Mouse (Mus musculus) forebrain, embryonic 10.5 days (tissue): ENCODE measurements around the gene Abca8a. TPM values are rescaled to one million over a fixed set of nuclear protein-coding genes. Genes with fewer than 3 reads are reported as not detected.

Experiments
- DNase-seq: peaks from one replicate; pipeline ENCODE4 v3.0.0-alpha.2; 2017; ENCODE audit warnings: low spot score; ENCODE audit errors: extremely low spot score
- H3K27ac ChIP-seq: fragments of 300-500 bp; sonication (generic); 2 replicates; pipeline ENCODE4 v1.5.1; 2016; ENCODE audit warnings: mild to moderate bottlenecking
- H3K27me3 ChIP-seq: fragments of 300-500 bp; sonication (generic); 2 replicates; pipeline ENCODE4 v1.6.1; 2016; ENCODE audit warnings: mild to moderate bottlenecking; ENCODE audit not compliant: poor library complexity, severe bottlenecking
- H3K36me3 ChIP-seq: fragments of 300-500 bp; sonication (generic); replicated peaks from 2 replicates; pipeline ENCODE4 v1.6.1; 2016; ENCODE audit warnings: mild to moderate bottlenecking, moderate library complexity
- H3K4me1 ChIP-seq: fragments of 300-500 bp; sonication (generic); 2 replicates; pipeline ENCODE4 v1.6.1; 2016
- H3K4me3 ChIP-seq: fragments of 300-500 bp; sonication (generic); 2 replicates; pipeline ENCODE4 v1.5.1; 2016; ENCODE audit warnings: mild to moderate bottlenecking, moderate library complexity
- H3K9me3 ChIP-seq: fragments of 300-500 bp; sonication (generic); 2 replicates; pipeline ENCODE4 v1.6.1; 2016; ENCODE audit warnings: mild to moderate bottlenecking, moderate library complexity
- WGBS: fragments of 180-500 bp; shearing (Covaris S2); methylation state at CpG from one replicate; pipeline ENCODE4 v1.1.7; 2016; 5-methylcytosine and 5-hydroxymethylcytosine counted together
- polyA plus RNA-seq: library from polyadenylated mRNA; unstranded; fragments of >200 nt; fragmentation: Nextera tagmentation; extraction: Ambion mirVana; gene quantifications from 2 replicates; pipeline ENCODE4 v1.2.1, GENCODE M21; 2016

Gene Abca8a
- not detected in 2 replicates for polyA plus RNA-seq

- DNase-seq: no peak
- 88% methylated on average over 5 of the region's 5 CpGs for WGBS
- Histone ChIP-seq H3K9me3 (no peaks in the 10 kb centered on the region), H3K36me3 (no peaks in the 10 kb centered on the region), H3K4me3 (no peak within 1 kb of the TSS), H3K27ac (no peak within 1 kb of the TSS), H3K4me1 (no peaks in the 10 kb centered on the region), H3K27me3 (no peaks in the 10 kb centered on the region)
These were observed at the start of gene Abca8a for GRCm38 (mm10) chr11:110095858-110096257. Gene Abca8a (minus strand): TSS chr11:110095978.

GRCm38 (mm10) chr11:110145421-110145820 is 49.6 kb upstream of the Abca8a start:
- no peaks in the 10 kb centered on the region for H3K27me3 ChIP-seq
- WGBS: 95% methylated on average over 11 of the region's 11 CpGs
- H3K27ac ChIP-seq: no peak overlapping the region
- DNase-seq: no peak
- no peaks in the 10 kb centered on the region for H3K36me3 ChIP-seq
- H3K9me3 ChIP-seq: no peaks in the 10 kb centered on the region
- H3K4me3 ChIP-seq: no peak overlapping the region
- no peaks in the 10 kb centered on the region for H3K4me1 ChIP-seq

- DNase-seq: no peak
- Histone ChIP-seq H3K4me1 (no peaks in the 10 kb centered on the region), H3K27ac (no peak overlapping the region), H3K27me3 (no peaks in the 10 kb centered on the region), H3K4me3 (no peak overlapping the region), H3K9me3 (no peaks in the 10 kb centered on the region), H3K36me3 (no peaks in the 10 kb centered on the region)
- 95% methylated on average over 5 of the region's 5 CpGs for WGBS
These were observed 35.0 kb upstream of the Abca8a start for GRCm38 (mm10) chr11:110130760-110131159.

- WGBS: 76% methylated on average over 4 of the region's 4 CpGs
- H3K9me3 ChIP-seq: no peaks in the 10 kb centered on the region
These were observed 15.4 kb upstream of the Abca8a start for GRCm38 (mm10) chr11:110111137-110111536.

GRCm38 (mm10) chr11:110101437-110101836 is 5.7 kb upstream of the Abca8a start:
- WGBS: 89% methylated on average over 7 of the region's 7 CpGs
- no peak for DNase-seq
- H3K36me3 ChIP-seq: no peaks in the 10 kb centered on the region
- no peak overlapping the region for H3K27ac ChIP-seq
- no peaks in the 10 kb centered on the region for H3K27me3 ChIP-seq
- no peaks in the 10 kb centered on the region for H3K9me3 ChIP-seq
- no peaks in the 10 kb centered on the region for H3K4me1 ChIP-seq
- H3K4me3 ChIP-seq: no peak overlapping the region

More at GRCm38 (mm10) chr11:110111137-110111536, 15.4 kb upstream of the Abca8a start:
- DNase-seq: no peak
- Histone ChIP-seq H3K27me3 (no peaks in the 10 kb centered on the region), H3K4me1 (no peaks in the 10 kb centered on the region), H3K36me3 (no peaks in the 10 kb centered on the region), H3K4me3 (no peak overlapping the region), H3K27ac (no peak overlapping the region)

GRCm38 (mm10) chr11:110098901-110099300 is 3.1 kb upstream of the Abca8a start:
- Histone ChIP-seq H3K27ac (no peak overlapping the region), H3K36me3 (no peaks in the 10 kb centered on the region), H3K9me3 (no peaks in the 10 kb centered on the region), H3K4me3 (no peak overlapping the region), H3K27me3 (no peaks in the 10 kb centered on the region), H3K4me1 (no peaks in the 10 kb centered on the region)
- no peak for DNase-seq
- WGBS: 76% methylated on average over 4 of the region's 4 CpGs

GRCm38 (mm10) chr11:110097465-110097864 is 1.7 kb upstream of the Abca8a start:
- Histone ChIP-seq H3K27ac (no peak overlapping the region), H3K4me3 (no peak overlapping the region), H3K27me3 (no peaks in the 10 kb centered on the region), H3K4me1 (no peaks in the 10 kb centered on the region), H3K36me3 (no peaks in the 10 kb centered on the region), H3K9me3 (no peaks in the 10 kb centered on the region)
- DNase-seq: no peak
- 84% methylated on average over 6 of the region's 6 CpGs for WGBS

- H3K27me3 ChIP-seq: no peaks in the 10 kb centered on the region
- H3K36me3 ChIP-seq: no peaks in the 10 kb centered on the region
- no peaks in the 10 kb centered on the region for H3K4me1 ChIP-seq
- H3K4me3 ChIP-seq: no peak overlapping the region
- no peaks in the 10 kb centered on the region for H3K9me3 ChIP-seq
- 79% methylated on average over 7 of the region's 7 CpGs for WGBS
- no peak for DNase-seq
- no peak overlapping the region for H3K27ac ChIP-seq
These were observed 865 bp downstream of the Abca8a start for GRCm38 (mm10) chr11:110094846-110095380.

- no peak overlapping the region for H3K27ac ChIP-seq
- H3K9me3 ChIP-seq: no peaks in the 10 kb centered on the region
- H3K4me3 ChIP-seq: no peak overlapping the region
- WGBS: 80% methylated on average over 3 of the region's 3 CpGs
- no peaks in the 10 kb centered on the region for H3K36me3 ChIP-seq
- H3K27me3 ChIP-seq: no peaks in the 10 kb centered on the region
- H3K4me1 ChIP-seq: no peaks in the 10 kb centered on the region
- DNase-seq: no peak
These were observed 1.5 kb downstream of the Abca8a start for GRCm38 (mm10) chr11:110094236-110094635.

DNA sequence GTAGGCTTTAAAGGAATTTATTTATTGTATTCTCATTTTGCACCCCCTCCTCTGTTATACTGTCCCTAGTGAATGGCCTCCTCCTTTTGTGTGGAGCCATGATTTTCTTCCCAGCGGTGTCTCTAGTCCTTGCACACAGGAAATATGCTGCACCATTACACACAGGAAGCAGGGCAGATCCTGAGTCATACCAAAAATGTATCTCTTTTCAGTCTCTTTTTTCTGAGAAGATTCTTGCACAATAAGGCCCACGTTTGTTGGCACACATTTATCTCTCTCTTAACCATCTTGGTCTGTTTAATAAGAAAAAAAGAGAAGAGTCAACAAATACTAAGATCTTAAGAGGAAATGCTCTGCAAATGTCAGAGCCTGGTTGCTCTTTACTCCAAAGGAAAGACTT is 4.5 kb downstream of the Abca8a start:
- DNase-seq: no peak
- no peak overlapping the region for H3K27ac ChIP-seq
- no peaks in the 10 kb centered on the region for H3K4me1 ChIP-seq
- 84% methylated on average over 2 of the region's 2 CpGs for WGBS
- H3K27me3 ChIP-seq: no peaks in the 10 kb centered on the region
- H3K36me3 ChIP-seq: no peaks in the 10 kb centered on the region
- no peaks in the 10 kb centered on the region for H3K9me3 ChIP-seq
- no peak overlapping the region for H3K4me3 ChIP-seq

DNA sequence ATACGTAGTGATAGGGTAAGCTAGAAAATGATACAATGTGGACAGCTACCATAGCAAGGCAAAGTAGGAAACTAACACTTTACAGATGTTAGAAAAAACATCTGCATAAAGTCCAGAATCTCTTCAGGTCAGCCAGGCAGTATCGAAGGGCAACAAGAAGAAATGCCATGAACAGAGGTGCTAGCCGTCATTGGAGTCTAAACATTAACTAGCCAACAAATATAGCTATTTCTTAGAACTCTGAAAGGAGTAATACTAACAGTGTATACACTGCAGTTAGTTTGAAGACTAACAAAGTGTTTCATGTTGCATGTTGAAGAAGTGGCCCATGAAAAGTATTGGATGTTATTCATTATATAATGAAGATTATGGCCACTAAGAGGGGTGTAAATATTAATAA is 23.6 kb downstream of the Abca8a start:
- Histone ChIP-seq H3K27ac (no peak overlapping the region), H3K9me3 (no peaks in the 10 kb centered on the region), H3K4me1 (no peaks in the 10 kb centered on the region), H3K27me3 (no peaks in the 10 kb centered on the region), H3K4me3 (no peak overlapping the region), H3K36me3 (no peaks in the 10 kb centered on the region)
- no peak for DNase-seq
- WGBS: 84% methylated on average over 3 of the region's 3 CpGs

DNA sequence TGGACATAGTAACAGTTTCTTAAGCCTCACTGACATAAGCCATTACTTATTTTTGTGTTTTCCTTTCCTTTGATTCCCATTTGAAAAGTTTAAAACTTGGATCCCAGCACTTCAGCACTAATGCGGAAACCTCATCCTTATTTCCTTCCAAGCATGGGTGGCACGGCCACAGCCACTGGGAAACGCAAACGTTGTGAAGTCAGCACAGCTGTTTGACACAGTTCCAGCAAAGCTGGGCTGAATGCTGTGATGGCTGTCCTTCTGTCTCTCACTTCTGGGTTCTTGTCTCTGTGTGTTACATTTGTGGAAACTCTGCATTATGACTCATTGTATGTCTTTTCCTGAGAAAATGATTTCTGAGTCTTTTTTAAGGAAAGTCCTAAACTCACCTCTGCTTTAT is 34.7 kb downstream of the Abca8a start:
- Histone ChIP-seq H3K4me3 (no peak overlapping the region), H3K27me3 (no peaks in the 10 kb centered on the region), H3K9me3 (no peaks in the 10 kb centered on the region), H3K36me3 (no peaks in the 10 kb centered on the region), H3K4me1 (no peaks in the 10 kb centered on the region), H3K27ac (no peak overlapping the region)
- 70% methylated on average over 4 of the region's 4 CpGs for WGBS
- DNase-seq: no peak

DNA sequence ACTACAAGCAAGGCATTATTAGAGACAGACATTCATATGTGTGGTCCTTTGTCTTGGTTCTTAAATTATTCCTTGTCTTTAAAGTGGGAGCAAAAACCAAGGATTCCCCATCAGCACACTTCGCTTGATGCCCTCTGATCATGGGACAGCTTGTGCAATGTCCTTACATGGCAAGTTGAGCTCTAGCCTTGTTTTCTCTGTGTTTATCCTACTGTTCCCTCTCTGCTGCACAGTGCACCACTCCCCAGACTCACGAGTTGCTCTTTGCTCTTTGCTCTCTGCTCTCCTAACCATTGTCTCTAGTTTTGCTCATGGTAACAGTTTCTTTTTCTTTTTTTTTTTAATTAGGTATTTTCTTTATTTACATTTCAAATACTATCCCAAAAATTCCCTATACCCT is 35.7 kb downstream of the Abca8a start:
- Histone ChIP-seq H3K27me3 (no peaks in the 10 kb centered on the region), H3K27ac (no peak overlapping the region), H3K36me3 (no peaks in the 10 kb centered on the region), H3K9me3 (no peaks in the 10 kb centered on the region), H3K4me1 (no peaks in the 10 kb centered on the region), H3K4me3 (no peak overlapping the region)
- DNase-seq: no peak
- WGBS: 79% methylated on average over 2 of the region's 2 CpGs

DNA sequence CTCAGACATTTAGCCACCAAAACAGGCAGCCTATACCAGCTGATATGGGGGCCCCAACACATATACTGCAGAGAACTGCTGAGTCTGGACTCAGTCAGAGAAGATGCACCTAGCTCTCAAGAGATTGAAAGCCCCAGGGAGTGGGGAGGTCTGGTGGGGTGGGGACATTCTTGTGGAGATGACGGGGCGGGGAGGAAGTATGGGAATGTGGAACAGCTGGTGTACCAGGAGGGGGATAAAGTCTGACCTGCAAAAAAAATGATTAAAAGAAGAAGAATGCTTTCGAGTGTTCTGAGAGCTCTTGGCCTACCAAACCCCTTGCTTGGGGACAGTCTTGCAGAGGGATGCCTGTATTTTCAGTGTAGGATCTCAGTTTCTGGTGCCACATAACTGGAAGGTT is 42.1 kb downstream of the Abca8a start:
- Histone ChIP-seq H3K36me3 (no peaks in the 10 kb centered on the region), H3K27me3 (no peaks in the 10 kb centered on the region), H3K9me3 (no peaks in the 10 kb centered on the region), H3K4me3 (no peak overlapping the region), H3K27ac (no peak overlapping the region), H3K4me1 (no peaks in the 10 kb centered on the region)
- no peak for DNase-seq
- WGBS: 87% methylated on average over 3 of the region's 3 CpGs
